Mouse (Mus musculus) cerebellum, adult 18-20 months (tissue): ENCODE results near the gene Btg3.

ENCODE experiments used
- DNase-seq, 2 experiments: peaks; one replicate each; pipeline ENCODE4 v3.0.0; 2021

Btg3 gene

GRCm38 (mm10) chr16:78295601-78296000 lies 81.4 kb downstream of the Btg3 start:
- DNase-seq: no peak

GRCm38 (mm10) chr16:78294606-78295275 lies 82.3 kb downstream of the Btg3 start:
- DNase-seq: no peak

GRCm38 (mm10) chr16:78294051-78294450 lies 82.9 kb downstream of the Btg3 start:
- DNase-seq: no peak

- DNase-seq: no peak
Observed at GRCm38 (mm10) chr16:78283231-78283630, 93.8 kb downstream of the Btg3 start.
